Mouse (Mus musculus) liver, postnatal 0 days (tissue): ENCODE data around the gene Nrxn1.

Experiments used
- CTCF ChIP-seq: sonication (generic); IDR thresholded peaks from 2 replicates; pipeline ENCODE4 v1.5.1; 2016; ENCODE audit warnings: antibody characterized with exemption, low read depth
- EP300 ChIP-seq: IDR thresholded peaks from 2 replicates; pipeline ENCODE4 v1.6.1; 2016; ENCODE audit warnings: antibody characterized with exemption, low read depth, mild to moderate bottlenecking

GRCm38 (mm10) chr17:90130836-90131235 is 962.0 kb downstream of the Nrxn1 start:
- TF ChIP-seq CTCF (no peak), EP300 (no peak)
